Mouse (Mus musculus) stomach, embryonic 15.5 days (tissue): ENCODE data around the gene Ntm. TPM values are rescaled to one million over a fixed set of nuclear protein-coding genes. Genes with fewer than 3 reads are reported as not detected.
A peak's percentile ranks its signal among the peaks of the same experiment; 100 is the strongest.

ENCODE experiments used
- ATAC-seq: fragments of 200-750 bp; cut with Nextera tagmentation; 2 replicates; pipeline ENCODE4 v1.8.0; 2017; ENCODE audit warnings: low read depth, moderate number of reproducible peaks, moderate TSS enrichment; ENCODE audit not compliant: insufficient read depth, low FRiP score
- H3K27ac ChIP-seq: fragments of 300-500 bp; sonication (generic); 2 replicates; pipeline ENCODE4 v1.5.1; 2015; ENCODE audit warnings: mild to moderate bottlenecking, inconsistent platforms
- H3K27me3 ChIP-seq: fragments of 300-500 bp; sonication (generic); replicated peaks from 2 replicates; pipeline ENCODE4 v1.6.1; 2015; ENCODE audit warnings: inconsistent platforms
- H3K36me3 ChIP-seq: fragments of 300-500 bp; sonication (generic); 2 replicates; pipeline ENCODE4 v1.6.1; 2015; ENCODE audit warnings: inconsistent platforms
- H3K4me1 ChIP-seq: fragments of 300-500 bp; sonication (generic); 2 replicates; pipeline ENCODE4 v1.6.1; 2015; ENCODE audit warnings: inconsistent platforms
- H3K4me2 ChIP-seq: fragments of 300-500 bp; sonication (generic); 2 replicates; pipeline ENCODE4 v1.6.1; 2015; ENCODE audit warnings: mild to moderate bottlenecking, inconsistent platforms
- H3K4me3 ChIP-seq: fragments of 300-500 bp; sonication (generic); replicated peaks from 2 replicates; pipeline ENCODE4 v1.5.1; 2015; ENCODE audit warnings: inconsistent platforms
- H3K9ac ChIP-seq: fragments of 300-500 bp; sonication (generic); 2 replicates; pipeline ENCODE4 v1.6.1; 2015; ENCODE audit warnings: inconsistent platforms
- H3K9me3 ChIP-seq: fragments of 300-500 bp; sonication (generic); 2 replicates; pipeline ENCODE4 v1.6.1; 2016; ENCODE audit warnings: inconsistent platforms
- WGBS: fragments of 180-500 bp; shearing (Covaris S2); methylation state at CpG from one replicate; pipeline ENCODE4 v1.1.7; 2015; 5-methylcytosine and 5-hydroxymethylcytosine counted together
- polyA plus RNA-seq: library from polyadenylated mRNA; unstranded; fragments of >200 nt; fragmentation: Nextera tagmentation; extraction: Ambion mirVana; gene quantifications from 2 replicates; pipeline ENCODE4 v1.2.1, GENCODE M21; 2015

Gene Ntm
- polyA plus RNA-seq = 14.5 and 16.9 TPM in 2 replicates

GRCm38 (mm10) chr9:29962978-29963377 is at the start of gene Ntm:
Gene Ntm (minus strand): TSS chr9:29963141.
- H3K36me3 ChIP-seq = no peaks in the 10 kb centered on the region
- H3K27me3 ChIP-seq = peaks cover 10% of the 10 kb centered on the region
- no peaks in the 10 kb centered on the region for H3K4me1 ChIP-seq
- WGBS = 24% methylated on average over 8 of the region's 8 CpGs
- no peak within 1 kb of the TSS for H3K27ac ChIP-seq
- no peak for ATAC-seq
- H3K4me2 ChIP-seq = peak within 1 kb of the TSS; percentile 76
- H3K4me3 ChIP-seq = peak within 1 kb of the TSS; percentile 36
- no peak within 1 kb of the TSS for H3K9ac ChIP-seq
- no peaks in the 10 kb centered on the region for H3K9me3 ChIP-seq

- no peaks in the 10 kb centered on the region for H3K36me3 ChIP-seq
- no peak for ATAC-seq
- 83% methylated on average over 8 of the region's 8 CpGs for WGBS
- no peak overlapping the region for H3K4me2 ChIP-seq
- H3K4me1 ChIP-seq = no peaks in the 10 kb centered on the region
- H3K4me3 ChIP-seq = no peak overlapping the region
- no peak overlapping the region for H3K27ac ChIP-seq
- H3K27me3 ChIP-seq = no peaks in the 10 kb centered on the region
- H3K9ac ChIP-seq = no peak overlapping the region
- no peaks in the 10 kb centered on the region for H3K9me3 ChIP-seq
Measured at GRCm38 (mm10) chr9:30005701-30006100, 42.8 kb upstream of the Ntm start.

- no peak overlapping the region for H3K9ac ChIP-seq
- H3K27ac ChIP-seq = no peak overlapping the region
- H3K4me1 ChIP-seq = no peaks in the 10 kb centered on the region
- 21% methylated on average over 3 of the region's 3 CpGs for WGBS
- H3K9me3 ChIP-seq = no peaks in the 10 kb centered on the region
- H3K27me3 ChIP-seq = no peaks in the 10 kb centered on the region
- no peak for ATAC-seq
- H3K4me3 ChIP-seq = no peak overlapping the region
- no peak overlapping the region for H3K4me2 ChIP-seq
- no peaks in the 10 kb centered on the region for H3K36me3 ChIP-seq
Measured at GRCm38 (mm10) chr9:30003612-30004011, 40.7 kb upstream of the Ntm start.

- Histone ChIP-seq H3K27me3 (no peaks in the 10 kb centered on the region), H3K4me3 (no peak overlapping the region), H3K36me3 (no peaks in the 10 kb centered on the region), H3K27ac (no peak overlapping the region), H3K9ac (no peak overlapping the region), H3K4me1 (no peaks in the 10 kb centered on the region), H3K4me2 (no peak overlapping the region), H3K9me3 (no peaks in the 10 kb centered on the region)
- ATAC-seq = no peak
- 74% methylated on average over 5 of the region's 5 CpGs for WGBS
Measured at GRCm38 (mm10) chr9:29981177-29981915, 18.4 kb upstream of the Ntm start.

GRCm38 (mm10) chr9:29961954-29962867 is 730 bp downstream of the Ntm start:
- H3K27ac ChIP-seq = no peak overlapping the region
- H3K27me3 ChIP-seq = peaks cover 10% of the 10 kb centered on the region
- no peaks in the 10 kb centered on the region for H3K4me1 ChIP-seq
- H3K9ac ChIP-seq = no peak overlapping the region
- peak overlapping the region; percentile 36 for H3K4me3 ChIP-seq
- H3K4me2 ChIP-seq = peak overlapping the region; percentile 76
- no peaks in the 10 kb centered on the region for H3K36me3 ChIP-seq
- 2% methylated on average over 38 of the region's 38 CpGs for WGBS
- H3K9me3 ChIP-seq = no peaks in the 10 kb centered on the region
- no peak for ATAC-seq

- H3K4me2 ChIP-seq = peak overlapping the region; percentile 76
- peak overlapping the region; percentile 36; the same call in 1 of the 2 replicates for H3K4me3 ChIP-seq
- H3K4me1 ChIP-seq = no peaks in the 10 kb centered on the region
- H3K27me3 ChIP-seq = peaks cover 10% of the 10 kb centered on the region
- no peaks in the 10 kb centered on the region for H3K9me3 ChIP-seq
- ATAC-seq = no peak
- no peak overlapping the region for H3K9ac ChIP-seq
- 63% methylated on average over 2 of the region's 2 CpGs for WGBS
- no peaks in the 10 kb centered on the region for H3K36me3 ChIP-seq
- H3K27ac ChIP-seq = no peak overlapping the region
Measured at GRCm38 (mm10) chr9:29961512-29961911, 1.4 kb downstream of the Ntm start.

GRCm38 (mm10) chr9:29960741-29961140 is 2.2 kb downstream of the Ntm start:
- H3K4me2 ChIP-seq = no peak overlapping the region
- H3K27me3 ChIP-seq = peaks cover 10% of the 10 kb centered on the region
- no peak overlapping the region for H3K9ac ChIP-seq
- H3K27ac ChIP-seq = no peak overlapping the region
- WGBS = 74% methylated on average over 5 of the region's 5 CpGs
- no peak overlapping the region for H3K4me3 ChIP-seq
- ATAC-seq = no peak
- no peaks in the 10 kb centered on the region for H3K4me1 ChIP-seq
- H3K9me3 ChIP-seq = no peaks in the 10 kb centered on the region
- H3K36me3 ChIP-seq = no peaks in the 10 kb centered on the region

- Histone ChIP-seq H3K4me3 (no peak overlapping the region), H3K9me3 (no peaks in the 10 kb centered on the region), H3K27me3 (peaks cover 10% of the 10 kb centered on the region), H3K9ac (no peak overlapping the region), H3K36me3 (no peaks in the 10 kb centered on the region), H3K4me2 (no peak overlapping the region), H3K4me1 (no peaks in the 10 kb centered on the region), H3K27ac (no peak overlapping the region)
- 55% methylated on average over 3 of the region's 3 CpGs for WGBS
- ATAC-seq = no peak
Measured at GRCm38 (mm10) chr9:29960236-29960635, 2.7 kb downstream of the Ntm start.

GRCm38 (mm10) chr9:29956936-29957335 is 6.0 kb downstream of the Ntm start:
- H3K4me2 ChIP-seq = no peak overlapping the region
- ATAC-seq = no peak
- H3K4me1 ChIP-seq = no peaks in the 10 kb centered on the region
- H3K27me3 ChIP-seq = peaks cover 5% of the 10 kb centered on the region; the same call in 1 of the 2 replicates
- H3K4me3 ChIP-seq = no peak overlapping the region
- no peak overlapping the region for H3K9ac ChIP-seq
- H3K27ac ChIP-seq = no peak overlapping the region
- no peaks in the 10 kb centered on the region for H3K36me3 ChIP-seq
- 51% methylated on average over 5 of the region's 5 CpGs for WGBS
- H3K9me3 ChIP-seq = no peaks in the 10 kb centered on the region

- no peak for ATAC-seq
- 59% methylated on average over 6 of the region's 6 CpGs for WGBS
- H3K36me3 ChIP-seq = no peaks in the 10 kb centered on the region
Measured at GRCm38 (mm10) chr9:29954031-29954430, 8.9 kb downstream of the Ntm start.

GRCm38 (mm10) chr9:29949041-29949440 is 13.9 kb downstream of the Ntm start:
- WGBS = 92% methylated on average over 3 of the region's 3 CpGs
- H3K4me1 ChIP-seq = no peaks in the 10 kb centered on the region
- H3K27ac ChIP-seq = no peak overlapping the region
- H3K27me3 ChIP-seq = no peaks in the 10 kb centered on the region
- no peak overlapping the region for H3K4me3 ChIP-seq
- no peaks in the 10 kb centered on the region for H3K9me3 ChIP-seq
- H3K4me2 ChIP-seq = no peak overlapping the region
- no peak for ATAC-seq
- no peaks in the 10 kb centered on the region for H3K36me3 ChIP-seq
- no peak overlapping the region for H3K9ac ChIP-seq

More at GRCm38 (mm10) chr9:29954031-29954430, 8.9 kb downstream of the Ntm start:
- Histone ChIP-seq H3K4me1 (no peaks in the 10 kb centered on the region), H3K27me3 (no peaks in the 10 kb centered on the region), H3K27ac (no peak overlapping the region), H3K4me2 (no peak overlapping the region), H3K4me3 (no peak overlapping the region), H3K9ac (no peak overlapping the region), H3K9me3 (no peaks in the 10 kb centered on the region)
